ENCODE assay signal across 8 mouse cellular contexts in genomic region chr16:33399913-33400782, GRCm38 (mm10). TPM values are rescaled to one million over a fixed set of nuclear protein-coding genes. Genes with fewer than 3 reads are reported as not detected.
DNase-seq lines count a peak whose midpoint lies in the region; ATAC-seq and TF ChIP-seq lines count a peak whose summit lies in the region.

No protein-coding gene starts in this region.

- WGBS in heart, embryonic 14.5 days: under 1% methylated on average over 28 of the region's 28 CpGs

- TF ChIP-seq POLR2A in embryonic fibroblast, embryonic 13.5 days (IDR thresholded peaks at IDR 0.05; ENCODE audit: low read depth, low read length): peak; percentile 58

- H3K4me2 ChIP-seq in heart, embryonic 14.5 days (ENCODE audit: low read length): peak overlapping the region; percentile 86

- no peaks in the 10 kb centered on the region for H3K36me3 ChIP-seq in heart, embryonic 14.5 days (ENCODE audit: control insufficient read depth, insufficient read depth, low read length)

- peaks cover 10% of the 10 kb centered on the region for H3K4me1 ChIP-seq in embryonic fibroblast, embryonic 13.5 days (ENCODE audit: control insufficient read depth, insufficient read depth, low read length)
- H3K4me1 ChIP-seq in heart, embryonic 14.5 days (ENCODE audit: control insufficient read depth in 2 of 2, insufficient read depth in 2 of 2, low read length in 2 of 2): peaks cover 3 to 41% of the 10 kb centered on the region in 2 experiments

- peak overlapping the region; percentile 82 for H3K27ac ChIP-seq in embryonic fibroblast, embryonic 13.5 days (ENCODE audit: insufficient read depth, low read length)
- H3K27ac ChIP-seq in heart, embryonic 14.5 days (replicated peaks in 1 of 2; ENCODE audit: control insufficient read depth in 1 of 2, insufficient read depth in 1 of 2, low read depth in 2 of 2, low read length in 2 of 2): peak overlapping the region; percentile 81 to 90

- peak; percentile 89 for DNase-seq in adrenal gland, postnatal 10 days
- peak; percentile 83 for DNase-seq in kidney, postnatal 10 days
- peak; percentile 74 for DNase-seq in lung, postnatal 25 days (ENCODE audit: low spot score)
- DNase-seq in retina, adult 2 months (ENCODE audit: low read depth, low spot score): peak; percentile 18
- DNase-seq in urinary bladder, adult 2 months (ENCODE audit: low spot score): peak; percentile 65

- H3K9me3 ChIP-seq in heart, embryonic 14.5 days (ENCODE audit: control insufficient read depth, low read length): no peaks in the 10 kb centered on the region

- peak; percentile 91 for ATAC-seq in CD4-positive, CD25-positive, alpha-beta regulatory T cell, adult 4 months
- peak; percentile 76 for ATAC-seq in heart, embryonic 14.5 days (ENCODE audit: insufficient number of reproducible peaks, insufficient read depth, low FRiP score, low read depth)

- H3K4me3 ChIP-seq in embryonic fibroblast, embryonic 13.5 days (ENCODE audit: insufficient read depth, low read length): peak overlapping the region; percentile 61
- peak overlapping the region; percentile 51 to 52 for H3K4me3 ChIP-seq in heart, embryonic 14.5 days (ENCODE audit: control insufficient read depth in 1 of 2, insufficient read depth in 1 of 2, low read depth in 1 of 2, low read length in 2 of 2)

- no peak for TF ChIP-seq CTCF in embryonic fibroblast, embryonic 13.5 days (IDR thresholded peaks at IDR 0.05; ENCODE audit: borderline replicate concordance, insufficient read depth, low read length)

- H3K27me3 ChIP-seq in heart, embryonic 14.5 days (ENCODE audit: control insufficient read depth, insufficient read depth, low read length): no peaks in the 10 kb centered on the region

- H3K9ac ChIP-seq in heart, embryonic 14.5 days (ENCODE audit: low read length): peak overlapping the region; percentile 74

RNA-seq across cellular contexts. Expression of gene Zfp148, which starts 19.5 kb away (rescaled TPM):
- polyA plus RNA-seq in CD4-positive, CD25-positive, alpha-beta regulatory T cell, adult 4 months (2017; shearing (Covaris generic)): 10 to 100 TPM; 44.3 to 57.6 TPM
- 10 to 100 TPM; 56.0 to 64.5 TPM for total RNA-seq in adrenal gland, postnatal 10 days (2021)
- 65.7 and 80.8 TPM in 2 replicates for polyA plus RNA-seq in embryonic fibroblast, embryonic 13.5 days (2011; ENCODE audit: insufficient read length, low read depth, missing spikeins)
- 35.5 and 37.3 TPM in 2 replicates for polyA plus RNA-seq in heart, embryonic 14.5 days (2014; fragmentation: Nextera tagmentation; extraction: Ambion mirVana)
- 19.4 and 21.4 TPM in 2 replicates for polyA plus RNA-seq in urinary bladder, adult 2 months (2012; rRNA removed)

Comparison
In these comparisons a context has a peak if more than half of its experiments do, and no peak if none do; other contexts are left out.
1. Peak in every context shown above with its lines: DNase-seq, ATAC-seq, H3K4me3 ChIP-seq and H3K27ac ChIP-seq.
2. DNase-seq: peak in every context shown above with its lines; median percentile 89 in adrenal gland, postnatal 10 days; 83 in kidney, postnatal 10 days; 74 in lung, postnatal 25 days; 65 in urinary bladder, adult 2 months; 18 in retina, adult 2 months.